Mouse (Mus musculus) spleen, postnatal 4 days (tissue): ENCODE measurements around the gene Ccdc57.
A peak's percentile ranks its signal among the peaks of the same experiment; 100 is the strongest.

Experiments used
- DNase-seq, 2 experiments: peaks; one replicate each; pipeline ENCODE4 v3.0.0; 2022; ENCODE audit warnings: low spot score in 2 of 2

The Ccdc57 gene

DNA sequence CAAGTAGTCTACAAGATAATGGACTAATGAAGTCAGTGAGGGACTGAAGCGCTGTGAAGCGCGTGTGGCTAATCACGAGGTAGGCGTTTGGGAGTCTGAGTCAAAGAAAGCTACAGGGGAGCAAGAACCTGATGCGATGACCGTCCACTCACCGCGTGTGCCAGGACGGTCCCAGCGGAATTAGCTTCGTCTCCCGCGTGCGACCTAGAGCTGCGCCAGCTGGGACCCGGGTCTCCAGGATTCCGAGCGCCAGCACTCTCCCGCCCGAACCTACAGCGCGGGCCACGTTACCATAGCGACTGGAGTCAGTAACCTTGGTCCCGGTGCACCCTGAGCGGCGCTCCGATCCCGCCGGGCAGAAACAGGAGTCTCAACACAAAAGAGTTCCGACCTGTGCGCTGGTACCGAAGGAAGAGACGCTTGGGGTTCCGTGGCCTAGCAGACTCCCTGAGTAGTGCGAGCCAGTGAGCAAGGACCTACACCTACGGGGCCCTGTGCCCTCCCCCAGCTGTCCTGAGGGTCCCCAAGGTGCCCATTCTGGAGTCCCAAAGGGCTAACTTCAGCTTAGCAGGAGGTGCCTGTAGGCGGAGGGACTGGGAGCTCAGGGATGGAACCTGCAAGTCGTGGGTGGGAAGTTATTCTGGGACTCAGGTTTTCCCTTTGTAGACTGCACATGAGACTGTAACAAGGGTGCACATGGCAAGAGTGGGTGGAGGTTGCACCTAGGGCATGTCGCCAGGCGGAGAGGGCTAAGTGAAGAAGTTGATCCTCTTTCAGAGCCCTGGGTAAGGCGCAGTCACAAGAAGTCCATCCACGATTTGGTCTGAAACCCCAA is at the start of gene Ccdc57:
Gene Ccdc57, minus strand, starts transcription at position 309 of the 835 bp plus-strand sequence.
- peak; percentile 90 to 96 for DNase-seq

DNA sequence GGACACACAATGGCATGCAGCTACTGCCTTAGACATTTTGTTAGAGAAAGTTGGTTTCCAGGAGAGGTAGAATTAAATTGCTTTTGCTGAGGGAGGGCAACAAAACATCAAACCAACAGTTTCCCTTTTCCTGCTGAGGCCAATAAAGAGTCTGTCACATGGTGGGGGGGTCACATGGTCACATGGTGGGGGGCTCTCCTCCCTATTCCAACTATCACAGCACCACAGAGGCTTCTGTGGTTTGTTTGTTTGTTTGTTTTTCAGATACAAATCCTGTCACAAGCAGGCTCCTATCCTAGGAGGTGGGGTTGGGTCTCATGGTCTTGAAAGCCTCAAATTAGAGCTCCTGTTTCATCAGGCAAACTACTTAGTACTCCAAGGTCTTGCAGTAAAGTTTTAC is 49.8 kb upstream of the Ccdc57 start:
- DNase-seq, result no peak

DNA sequence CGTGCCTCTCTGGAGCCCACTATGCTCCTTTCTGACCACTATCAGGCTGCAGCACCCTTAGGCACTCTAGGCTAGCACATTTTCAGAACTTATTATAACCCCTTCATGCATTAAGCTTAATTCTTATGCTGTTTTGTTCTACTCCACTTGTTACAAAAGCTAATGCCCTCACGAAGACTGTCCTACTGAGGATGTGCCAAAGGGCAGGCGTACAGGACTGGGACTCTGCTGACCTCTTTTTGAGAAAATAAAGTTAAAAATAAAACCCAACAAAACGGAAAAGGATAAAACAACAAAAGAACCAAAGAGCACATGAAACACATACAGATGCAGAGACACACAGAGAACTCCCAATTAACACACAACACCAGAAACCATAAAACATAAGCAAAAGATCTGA is 49.0 kb upstream of the Ccdc57 start:
- no peak for DNase-seq

DNA sequence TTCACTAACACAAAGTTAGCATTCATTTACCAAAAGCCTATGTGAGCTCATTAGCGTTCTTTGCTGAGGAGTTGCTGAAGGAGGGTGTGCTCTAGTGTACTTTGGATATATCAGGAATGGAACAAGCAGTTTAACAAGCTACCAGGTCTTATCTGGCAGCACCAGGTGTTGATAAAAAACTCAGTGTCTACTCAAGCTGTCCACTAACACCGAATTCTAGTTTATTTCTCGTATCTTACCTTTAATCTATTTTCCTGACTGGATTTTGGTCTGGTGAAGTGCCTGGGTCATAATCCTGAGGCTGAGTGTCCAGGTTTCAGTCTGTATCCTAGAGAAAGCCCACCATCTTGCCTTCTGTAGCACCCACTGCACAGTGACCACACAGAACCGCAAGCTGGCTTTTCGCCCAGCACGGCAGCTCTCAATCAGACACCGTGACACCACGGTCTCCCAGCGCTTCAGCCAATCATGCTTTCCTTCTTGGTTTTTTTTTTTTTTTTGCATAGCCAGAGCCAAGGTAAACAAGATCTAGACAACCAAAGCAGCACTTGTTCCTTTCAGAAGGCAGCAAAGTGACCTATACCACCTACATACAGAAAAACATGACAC is 47.9 kb upstream of the Ccdc57 start:
- DNase-seq, result peak; percentile 73 to 81

DNA sequence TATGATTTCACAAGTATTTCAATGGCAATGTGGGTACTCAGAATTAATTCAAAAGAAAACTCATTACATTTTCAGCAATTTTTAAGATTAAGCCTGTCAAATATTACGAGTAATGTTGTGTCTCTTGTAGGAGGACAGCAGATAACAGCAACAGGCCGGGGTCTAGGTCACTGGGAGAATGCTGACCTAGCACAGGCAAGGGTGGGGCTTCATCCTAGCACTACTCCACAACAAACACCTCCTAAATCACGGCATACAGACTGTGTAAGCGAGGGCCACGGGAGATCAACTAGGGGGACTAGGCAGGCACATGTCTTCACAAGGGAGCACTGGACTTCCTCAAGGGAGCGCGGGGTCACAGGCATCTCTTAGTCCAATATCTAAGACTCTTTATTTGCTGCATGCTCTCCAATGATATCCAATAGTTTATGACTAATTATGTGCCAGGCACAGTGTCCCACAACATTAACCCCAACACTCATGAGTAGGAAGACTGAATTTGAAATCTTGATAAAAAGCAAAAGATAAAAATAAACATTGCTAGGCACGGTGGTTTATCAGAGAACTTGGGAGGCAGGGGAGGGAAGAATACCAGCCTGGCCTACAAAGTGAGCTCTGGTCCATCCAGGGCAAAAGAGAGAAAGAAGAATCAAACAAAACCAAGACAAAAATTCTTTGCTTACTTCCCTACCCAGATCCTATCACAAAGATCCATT is 47.2 kb upstream of the Ccdc57 start:
- DNase-seq, result no peak

DNA sequence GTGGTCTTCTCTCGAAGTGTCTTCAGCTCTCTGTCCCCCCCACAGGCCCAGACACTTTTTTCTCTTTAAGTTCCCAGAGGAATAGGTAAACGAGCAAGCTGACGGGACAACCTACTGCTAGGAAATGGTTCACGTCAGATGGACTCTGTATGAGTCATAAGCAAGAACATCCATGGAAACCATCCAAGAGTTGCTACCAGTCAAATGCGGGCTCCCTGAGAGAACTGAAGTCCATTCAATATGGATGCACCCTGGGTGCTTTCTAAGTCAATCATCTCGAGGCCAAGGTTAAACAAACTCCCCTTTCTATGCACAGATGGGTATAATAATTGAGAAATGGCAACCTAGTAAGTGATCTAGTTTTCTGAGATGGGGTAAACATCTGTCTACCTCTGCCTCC is 40.6 kb upstream of the Ccdc57 start:
- DNase-seq, result no peak

DNA sequence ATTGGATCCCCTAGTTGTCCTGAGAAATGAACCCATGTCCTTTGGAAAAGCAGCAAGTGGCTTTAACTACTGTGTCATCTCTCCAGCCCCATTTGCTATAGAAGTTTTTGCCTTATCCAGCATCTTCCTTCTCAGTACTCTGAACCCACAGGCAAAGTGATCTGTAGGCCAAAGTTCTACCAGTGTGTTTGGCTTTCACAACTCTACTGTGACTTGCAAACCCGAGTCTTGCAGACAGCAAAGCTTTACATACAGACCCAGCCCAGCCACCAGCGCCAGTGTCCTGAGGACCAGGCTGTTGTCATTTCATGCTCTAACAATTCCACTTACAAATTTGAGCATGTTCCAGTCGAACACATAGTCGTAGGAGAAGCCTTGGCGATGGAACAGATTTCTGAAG is 38.6 kb upstream of the Ccdc57 start:
- DNase-seq, result no peak

- no peak for DNase-seq
Measured at GRCm38 (mm10) chr11:120969742-120970141, 37.1 kb upstream of the Ccdc57 start.

GRCm38 (mm10) chr11:120965587-120965986 is 32.9 kb upstream of the Ccdc57 start:
- DNase-seq, result no peak

- no peak for DNase-seq
Measured at GRCm38 (mm10) chr11:120964195-120965157, 31.8 kb upstream of the Ccdc57 start.

DNA sequence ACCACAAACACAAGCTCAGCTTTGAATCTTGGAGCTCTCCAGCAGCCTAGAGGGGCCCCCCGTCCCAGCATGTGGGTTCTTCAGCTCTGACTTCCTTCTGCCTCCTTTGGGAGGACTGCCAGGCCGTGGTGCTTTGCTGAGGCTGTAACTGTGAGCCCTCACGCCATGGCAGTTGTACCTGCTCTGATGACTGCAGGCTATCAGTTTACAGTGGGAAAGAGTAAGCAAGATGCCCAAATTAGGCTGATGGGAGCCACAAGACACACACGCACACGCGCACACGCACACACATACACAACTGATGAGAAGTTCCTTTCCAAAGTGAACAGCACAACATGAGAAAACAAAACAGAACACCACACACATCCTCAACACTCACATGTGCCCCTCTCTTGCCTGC is 30.2 kb upstream of the Ccdc57 start:
- no peak for DNase-seq

- DNase-seq, result no peak
Measured at GRCm38 (mm10) chr11:120962050-120962771, 29.5 kb upstream of the Ccdc57 start.

- DNase-seq, result no peak
Measured at GRCm38 (mm10) chr11:120961594-120961993, 28.9 kb upstream of the Ccdc57 start.

DNA sequence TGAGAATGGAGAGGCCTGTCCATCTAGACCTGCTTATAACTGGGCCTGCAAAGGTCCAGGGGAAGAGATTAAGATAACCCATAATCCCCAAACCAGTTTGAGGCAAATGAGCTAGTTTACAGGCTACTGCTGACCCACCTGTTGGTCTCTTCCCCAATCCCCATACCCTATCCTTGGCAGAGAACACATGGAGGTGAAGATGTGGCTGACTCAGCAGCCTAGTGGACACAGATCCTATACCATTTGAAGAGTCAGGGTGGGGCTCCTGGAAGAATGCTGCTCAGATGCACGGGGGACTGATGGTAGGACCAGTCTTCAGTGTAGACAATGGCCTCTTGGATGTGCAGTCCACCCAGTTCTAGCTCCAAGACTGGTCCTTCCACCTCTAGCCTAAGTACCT is 27.6 kb upstream of the Ccdc57 start:
- DNase-seq, result no peak

- no peak for DNase-seq
Measured at GRCm38 (mm10) chr11:120959564-120959963, 26.9 kb upstream of the Ccdc57 start.

DNA sequence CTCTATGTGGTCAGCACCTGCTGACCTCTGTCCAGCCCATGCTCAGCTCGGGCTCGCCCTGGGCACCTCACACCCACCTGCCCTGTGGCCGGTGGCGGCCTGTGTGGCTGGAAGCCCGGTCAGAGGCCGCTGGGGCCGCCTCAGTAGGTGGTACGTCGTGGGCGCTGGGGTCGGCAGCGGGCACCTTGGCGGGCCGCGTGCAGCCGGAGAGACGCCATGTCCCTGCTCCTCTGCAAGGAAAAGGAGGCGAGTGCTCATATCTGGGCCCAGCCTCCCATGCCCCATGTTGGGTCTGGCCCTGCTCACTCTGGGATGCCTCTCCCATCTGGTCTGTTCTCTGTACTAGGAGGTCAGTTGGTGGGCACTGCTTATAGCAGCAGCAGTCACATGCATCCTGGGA is 26.4 kb upstream of the Ccdc57 start:
- no peak for DNase-seq

GRCm38 (mm10) chr11:120957731-120958257 is 25.1 kb upstream of the Ccdc57 start:
- peak in 1 of 2 experiments; percentile 33 for DNase-seq

- DNase-seq, result no peak
Measured at GRCm38 (mm10) chr11:120957052-120957451, 24.4 kb upstream of the Ccdc57 start.

DNA sequence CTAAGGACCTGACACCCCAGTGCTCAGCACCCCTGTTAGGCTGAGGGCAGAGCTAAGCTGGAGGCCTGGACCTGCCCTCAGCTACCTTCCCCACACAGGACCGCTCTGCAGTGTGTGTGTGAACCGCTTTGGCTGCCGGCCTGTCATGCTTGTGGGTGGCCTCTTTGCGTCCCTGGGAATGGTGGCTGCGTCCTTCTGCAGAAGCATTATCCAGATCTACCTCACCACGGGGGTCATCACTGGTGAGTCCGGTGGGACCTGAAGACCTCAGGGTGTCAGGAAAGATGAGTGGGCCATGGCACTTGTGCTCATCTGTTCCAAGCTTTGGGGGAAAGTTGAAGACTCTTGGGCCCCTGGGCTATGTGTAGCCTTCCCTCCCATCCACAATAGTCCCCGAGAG is 23.0 kb upstream of the Ccdc57 start:
- no peak for DNase-seq

DNA sequence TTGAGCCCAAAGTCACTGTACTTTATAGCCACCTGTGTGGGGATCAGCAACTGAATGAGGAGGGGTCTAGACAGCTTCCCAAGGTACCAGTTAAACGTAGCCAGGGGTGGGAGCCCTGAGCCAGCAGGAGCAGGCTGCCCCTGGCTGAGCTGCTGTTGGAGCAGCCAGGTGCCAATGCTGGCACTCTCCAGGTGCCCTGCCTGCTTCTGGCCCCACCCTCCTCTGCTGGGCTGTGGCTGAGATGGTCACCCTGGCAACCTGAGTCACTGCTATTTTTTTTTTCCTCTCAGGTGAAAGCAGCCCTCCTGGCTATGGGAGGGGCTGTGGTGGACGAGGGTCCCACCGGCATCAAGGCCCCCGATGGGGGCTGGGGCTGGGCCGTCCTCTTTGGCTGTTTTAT is 22.3 kb upstream of the Ccdc57 start:
- no peak for DNase-seq
